Mouse (Mus musculus) ES-Bruce4 (cell line): ENCODE measurements around the gene Reg4. TPM values are rescaled to one million over a fixed set of nuclear protein-coding genes. Genes with fewer than 3 reads are reported as not detected.

Experiments used
- H3K27ac ChIP-seq: 2 replicates; pipeline ENCODE4 v1.5.1; 2012; ENCODE audit warnings: low read length, inconsistent platforms; ENCODE audit not compliant: insufficient read depth
- H3K27me3 ChIP-seq: 2 replicates; pipeline ENCODE4 v1.6.1; 2012; ENCODE audit warnings: mild to moderate bottlenecking, low read length, inconsistent platforms; ENCODE audit not compliant: control insufficient read depth, poor library complexity, insufficient read depth, severe bottlenecking
- H3K36me3 ChIP-seq: 2 replicates; pipeline ENCODE4 v1.6.1; 2012; ENCODE audit warnings: inconsistent platforms, mild to moderate bottlenecking, low read length, moderate library complexity; ENCODE audit not compliant: control insufficient read depth, poor library complexity, insufficient read depth, severe bottlenecking
- H3K4me1 ChIP-seq: one replicate; pipeline ENCODE4 v1.8.1; 2011; ENCODE audit warnings: low read length; ENCODE audit not compliant: control insufficient read depth, insufficient read depth
- H3K4me3 ChIP-seq: 2 replicates; pipeline ENCODE4 v1.5.1; 2011; ENCODE audit warnings: low read depth, mild to moderate bottlenecking, low read length
- H3K9ac ChIP-seq: 2 replicates; pipeline ENCODE4 v1.6.1; 2012; ENCODE audit warnings: low read depth, mild to moderate bottlenecking, inconsistent platforms; ENCODE audit not compliant: poor library complexity, severe bottlenecking
- H3K9me3 ChIP-seq: replicated peaks from 2 replicates; pipeline ENCODE4 v1.6.1; 2012; ENCODE audit warnings: mild to moderate bottlenecking, low read length, inconsistent platforms; ENCODE audit not compliant: control insufficient read depth, poor library complexity, insufficient read depth, severe bottlenecking
- CTCF ChIP-seq: IDR thresholded peaks from one replicate; pipeline ENCODE4 v1.8.1; 2011; ENCODE audit warnings: low read depth, low read length
- EP300 ChIP-seq: IDR thresholded peaks from 2 replicates; pipeline ENCODE4 v1.6.1; 2011; ENCODE audit warnings: low read depth, low read length; ENCODE audit not compliant: insufficient read depth
- POLR2A ChIP-seq: IDR thresholded peaks from one replicate; pipeline ENCODE4 v1.8.1; 2011; ENCODE audit warnings: low read length; ENCODE audit not compliant: insufficient read depth
- polyA plus RNA-seq: library from polyadenylated mRNA; stranded (reverse); fragments of >200 nt; gene quantifications from 2 replicates; pipeline ENCODE4 v1.2.4, GENCODE M21; 2011; ENCODE audit warnings: low read depth; ENCODE audit not compliant: missing spikeins, insufficient read depth, insufficient read length

Reg4 gene
- polyA plus RNA-seq, 1 experiment, result not detected

DNA sequence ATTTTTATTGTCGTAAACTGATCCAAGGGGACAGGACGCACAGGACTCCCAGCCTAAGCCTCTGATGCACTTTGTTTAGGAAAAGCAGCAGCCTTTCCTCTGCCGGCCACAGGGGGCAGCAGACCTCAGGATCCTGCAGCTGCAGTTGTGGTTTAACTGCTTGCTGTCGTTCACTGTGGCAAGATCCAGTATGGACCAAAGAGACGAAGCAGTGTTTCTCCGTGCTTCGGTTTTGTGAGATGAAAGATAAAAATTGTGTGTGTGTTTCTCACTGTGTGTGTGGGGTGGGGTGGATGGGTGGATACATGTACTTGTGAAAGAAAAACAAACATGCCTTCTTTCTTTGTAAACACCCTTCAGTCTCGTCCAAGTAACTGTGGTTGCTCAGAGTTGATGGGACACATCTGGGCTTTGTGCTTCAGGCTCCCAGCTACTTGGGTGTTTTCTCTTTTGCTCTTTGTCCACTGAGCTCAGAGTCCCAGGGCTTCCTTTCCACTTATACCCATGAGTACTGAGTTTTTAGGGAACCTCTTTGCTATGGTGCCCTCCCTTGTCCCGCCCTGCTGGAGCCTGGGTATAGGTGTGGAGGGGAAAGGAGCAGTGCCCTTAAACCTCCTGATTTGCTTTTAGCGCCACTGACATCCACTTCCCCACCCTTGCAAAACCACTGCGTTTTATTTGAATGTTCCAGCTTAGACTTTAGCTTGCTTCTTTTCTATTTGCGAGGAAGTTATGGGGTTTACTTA is 59.1 kb downstream of the Reg4 start:
- Histone ChIP-seq H3K36me3 (no peaks in the 10 kb centered on the region), H3K4me1 (no peaks in the 10 kb centered on the region), H3K4me3 (no peak overlapping the region), H3K9ac (no peak overlapping the region), H3K27me3 (no peaks in the 10 kb centered on the region), H3K27ac (no peak overlapping the region), H3K9me3 (no peaks in the 10 kb centered on the region; the same call in 1 of the 2 replicates)
- TF ChIP-seq CTCF (peak; percentile 90), EP300 (no peak)

DNA sequence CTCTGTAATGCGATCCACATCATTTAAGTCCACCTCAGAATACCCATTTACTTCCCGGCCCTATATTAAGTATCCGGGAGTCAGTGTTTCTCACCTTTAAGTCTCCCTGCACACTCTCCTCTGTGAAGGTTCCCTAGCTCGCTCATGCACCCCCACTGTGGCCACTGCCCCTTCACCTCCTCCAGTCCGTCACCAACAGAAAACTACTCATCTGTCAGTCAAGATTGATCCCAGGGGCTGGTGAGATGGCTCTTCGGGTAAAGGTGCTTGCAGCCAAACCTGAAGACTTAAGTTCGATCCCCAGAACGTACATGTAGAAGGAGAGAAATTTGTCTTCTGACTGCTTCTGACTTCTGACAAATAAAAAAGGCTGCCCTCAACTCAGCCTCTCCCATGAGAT is 60.5 kb downstream of the Reg4 start:
- Histone ChIP-seq H3K4me3 (no peak overlapping the region), H3K4me1 (no peaks in the 10 kb centered on the region), H3K27ac (no peak overlapping the region), H3K9me3 (no peaks in the 10 kb centered on the region; the same call in 1 of the 2 replicates), H3K9ac (no peak overlapping the region), H3K27me3 (no peaks in the 10 kb centered on the region), H3K36me3 (no peaks in the 10 kb centered on the region)
- TF ChIP-seq EP300 (no peak), CTCF (no peak), POLR2A (no peak)

DNA sequence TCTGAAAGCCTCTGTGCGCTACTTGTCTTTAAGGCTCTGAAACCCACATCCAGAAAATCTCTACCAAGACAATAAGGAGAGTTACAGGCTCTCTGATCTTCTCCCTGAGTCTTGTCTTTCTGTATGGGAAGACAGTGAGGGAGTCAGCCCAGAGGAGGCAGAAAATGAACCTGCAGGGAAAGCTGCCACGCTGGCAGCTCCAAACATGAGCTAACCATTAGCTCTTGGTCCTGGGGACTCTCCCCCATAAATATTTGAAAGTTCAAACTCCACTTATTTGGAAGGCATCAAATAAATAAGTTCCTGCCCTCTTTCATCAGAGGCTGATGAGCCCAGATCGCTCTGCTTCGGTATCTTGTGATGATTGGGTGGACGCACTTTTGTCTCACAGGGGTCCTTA is 61.2 kb downstream of the Reg4 start:
- Histone ChIP-seq H3K27ac (no peak overlapping the region), H3K9me3 (no peaks in the 10 kb centered on the region; the same call in 1 of the 2 replicates), H3K27me3 (no peaks in the 10 kb centered on the region), H3K36me3 (no peaks in the 10 kb centered on the region), H3K9ac (no peak overlapping the region), H3K4me3 (no peak overlapping the region), H3K4me1 (no peaks in the 10 kb centered on the region)
- TF ChIP-seq CTCF (no peak), POLR2A (no peak), EP300 (no peak)

Other genes with a start within 250 kb of the Reg4 start
- 23.2 and 23.5 TPM in 2 replicates for gene Notch2, start 208.6 kb upstream of the Reg4 start, polyA plus RNA-seq
- gene Adam30, start 61.5 kb upstream of the Reg4 start, polyA plus RNA-seq, result not detected in 2 replicates
- not detected in 2 replicates for gene Hmgcs2, start 58.3 kb downstream of the Reg4 start, polyA plus RNA-seq
- gene Phgdh, start 117.8 kb downstream of the Reg4 start, polyA plus RNA-seq, result 118 and 125 TPM in 2 replicates
- 7.3 and 8.2 TPM in 2 replicates for gene Zfp697, start 160.3 kb downstream of the Reg4 start, polyA plus RNA-seq
- gene Gm4450, start 235.0 kb downstream of the Reg4 start, polyA plus RNA-seq, result not detected in 2 replicates